Mouse (Mus musculus) lung, postnatal 0 days (tissue): Measurements from ENCODE around the gene Grin1. TPM values are rescaled to one million over a fixed set of nuclear protein-coding genes. Genes with fewer than 3 reads are reported as not detected.

Experiments
- ATAC-seq: fragments of 200-750 bp; cut with Nextera tagmentation; 2 replicates; pipeline ENCODE4 v1.8.0; 2017; ENCODE audit warnings: moderate library complexity
- DNase-seq: peaks from one replicate; pipeline ENCODE4 v3.0.0-alpha.2; 2016; ENCODE audit warnings: low spot score
- H3K27ac ChIP-seq: fragments of 300-500 bp; sonication (generic); 2 replicates; pipeline ENCODE4 v1.5.1; 2014; ENCODE audit warnings: antibody characterized with exemption, mild to moderate bottlenecking, low read length, mixed read lengths
- H3K27me3 ChIP-seq: fragments of 300-500 bp; sonication (generic); replicated peaks from 2 replicates; pipeline ENCODE4 v1.6.1; 2014; ENCODE audit warnings: low read length, mixed read lengths; ENCODE audit not compliant: insufficient read depth
- H3K36me3 ChIP-seq: fragments of 300-500 bp; sonication (generic); 2 replicates; pipeline ENCODE4 v1.6.1; 2014; ENCODE audit warnings: low read length, mixed read lengths; ENCODE audit not compliant: insufficient read depth
- H3K4me1 ChIP-seq: fragments of 300-500 bp; sonication (generic); 2 replicates; pipeline ENCODE4 v1.6.1; 2014; ENCODE audit warnings: antibody characterized with exemption, low read depth, low read length, mixed read lengths; ENCODE audit not compliant: insufficient read depth
- H3K4me2 ChIP-seq: fragments of 300-500 bp; sonication (generic); replicated peaks from 2 replicates; pipeline ENCODE4 v1.6.1; 2014; ENCODE audit warnings: low read depth, mild to moderate bottlenecking, low read length, moderate library complexity, mixed read lengths
- H3K4me3 ChIP-seq: fragments of 300-500 bp; sonication (generic); 2 replicates; pipeline ENCODE4 v1.5.1; 2014; ENCODE audit warnings: low read depth, low read length
- H3K9ac ChIP-seq: fragments of 300-500 bp; sonication (generic); replicated peaks from 2 replicates; pipeline ENCODE4 v1.6.1; 2014; ENCODE audit warnings: low read depth, mild to moderate bottlenecking
- H3K9me3 ChIP-seq: fragments of 300-500 bp; sonication (generic); 2 replicates; pipeline ENCODE4 v1.6.1; 2016; ENCODE audit warnings: low read length, mixed read lengths
- CTCF ChIP-seq: IDR thresholded peaks from 2 replicates; pipeline ENCODE4 v1.5.1; 2016; ENCODE audit warnings: antibody characterized with exemption, mild to moderate bottlenecking
- EP300 ChIP-seq: IDR thresholded peaks from 2 replicates; pipeline ENCODE4 v1.6.1; 2016; ENCODE audit warnings: antibody characterized with exemption, mild to moderate bottlenecking, control low read depth
- WGBS: fragments of 180-500 bp; shearing (Covaris S2); extraction: QIAGEN DNeasy Blood & Tissue Kit; methylation state at CpG from one replicate; pipeline ENCODE4 v1.1.7; 2014; 5-methylcytosine and 5-hydroxymethylcytosine counted together
- polyA plus RNA-seq: library from polyadenylated mRNA; unstranded; fragments of >200 nt; fragmentation: Nextera tagmentation; extraction: Ambion mirVana; gene quantifications from 2 replicates; pipeline ENCODE4 v1.2.1, GENCODE M21; 2015

The Grin1 gene
- polyA plus RNA-seq, 1 experiment from 2014 or later, result 0.36 TPM

DNA sequence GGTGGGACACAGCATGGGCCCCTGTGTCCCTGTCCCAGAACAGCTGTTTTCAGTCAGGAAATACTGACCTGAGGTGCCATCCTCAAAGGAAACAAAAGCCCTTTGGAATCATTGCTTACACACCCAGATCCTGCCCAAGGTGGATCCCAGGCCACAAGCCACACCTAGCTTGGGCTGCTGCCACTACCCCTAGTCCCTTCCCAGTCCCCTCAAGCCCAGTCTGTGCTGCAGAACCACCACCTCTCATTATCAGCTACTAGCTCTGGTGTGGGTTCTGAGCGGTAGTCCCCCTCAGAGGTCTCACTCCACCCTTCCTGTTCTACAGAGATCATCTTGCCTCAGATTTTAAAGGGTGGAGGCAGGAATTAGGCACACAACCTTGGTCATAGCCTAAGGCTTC lies 32.7 kb downstream of the Grin1 start:
- peaks cover 18% of the 10 kb centered on the region for H3K4me1 ChIP-seq
- no peak for TF ChIP-seq CTCF
- no peak for TF ChIP-seq EP300
- H3K36me3 ChIP-seq, result peaks cover 34% of the 10 kb centered on the region; the same call in 1 of the 2 replicates
- 31% methylated on average over 1 of the region's 1 CpGs for WGBS
- peak overlapping the region; percentile 88 for H3K27ac ChIP-seq
- H3K9ac ChIP-seq, result no peak overlapping the region
- peaks cover 26% of the 10 kb centered on the region for H3K27me3 ChIP-seq
- ATAC-seq (peak; percentile 26), DNase-seq (no peak)
- no peaks in the 10 kb centered on the region for H3K9me3 ChIP-seq
- H3K4me2 ChIP-seq, result no peak overlapping the region
- H3K4me3 ChIP-seq, result no peak overlapping the region

- no peak overlapping the region for H3K9ac ChIP-seq
- peaks cover 18% of the 10 kb centered on the region; the same call in 1 of the 2 replicates for H3K4me1 ChIP-seq
- no peak for TF ChIP-seq EP300
- TF ChIP-seq CTCF, result no peak
- 77% methylated on average over 2 of the region's 2 CpGs for WGBS
- H3K27ac ChIP-seq, result peak overlapping the region; percentile 88
- H3K4me3 ChIP-seq, result no peak overlapping the region
- peaks cover 41% of the 10 kb centered on the region; the same call in 1 of the 2 replicates for H3K36me3 ChIP-seq
- H3K27me3 ChIP-seq, result peaks cover 19% of the 10 kb centered on the region
- DNase-seq (no peak), ATAC-seq (no peak)
- H3K4me2 ChIP-seq, result no peak overlapping the region
- no peaks in the 10 kb centered on the region for H3K9me3 ChIP-seq
Measured at GRCm38 (mm10) chr2:25285551-25285950, 33.4 kb downstream of the Grin1 start.

DNA sequence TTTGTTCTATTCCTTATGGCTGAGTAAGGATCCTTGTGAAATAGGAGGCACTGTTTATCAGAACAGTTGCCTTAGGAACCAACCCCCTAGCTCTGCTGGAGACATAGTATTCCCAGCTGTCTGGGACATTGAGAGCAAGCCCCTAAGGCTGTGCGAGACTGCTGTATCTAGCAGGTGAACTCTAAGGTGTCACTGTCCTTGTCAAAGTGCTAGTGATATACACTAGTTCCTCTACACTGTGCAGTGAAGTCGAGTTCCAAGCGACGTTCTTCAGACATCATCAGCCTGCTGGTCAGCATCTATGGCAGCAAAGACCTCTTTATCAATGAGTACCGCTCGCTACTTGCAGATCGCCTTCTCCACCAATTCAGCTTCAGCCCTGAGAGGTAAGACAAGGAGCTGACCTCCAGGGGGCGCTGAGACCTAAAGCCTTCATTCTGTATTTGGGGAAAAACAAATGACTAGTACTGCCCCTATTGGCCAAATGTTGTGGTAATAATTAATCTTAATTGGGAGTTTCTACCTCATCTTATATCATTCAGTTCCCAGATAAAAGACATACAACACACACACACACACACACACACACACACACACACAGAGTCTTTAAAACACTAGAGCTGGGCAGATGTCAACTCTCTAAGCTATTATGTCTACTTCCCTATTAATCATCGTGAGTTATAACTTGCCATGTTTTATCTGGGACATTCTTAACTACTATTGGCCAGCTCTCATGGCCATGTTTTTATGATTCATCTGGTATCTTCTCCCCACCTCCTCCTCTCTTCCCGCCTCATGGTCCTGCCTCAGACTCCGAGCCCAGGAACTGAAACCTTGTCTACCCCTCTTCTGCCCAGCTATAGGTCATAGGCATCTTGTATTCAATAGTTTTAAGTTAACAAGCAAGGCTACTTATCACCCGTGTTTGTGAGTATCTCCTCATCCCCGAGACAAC lies 39.8 kb downstream of the Grin1 start:
- Histone ChIP-seq H3K4me2 (no peak overlapping the region), H3K4me3 (no peak overlapping the region), H3K4me1 (no peaks in the 10 kb centered on the region), H3K27me3 (no peaks in the 10 kb centered on the region), H3K9me3 (no peaks in the 10 kb centered on the region), H3K27ac (no peak overlapping the region), H3K9ac (no peak overlapping the region), H3K36me3 (peaks cover 57% of the 10 kb centered on the region)
- 64% methylated on average over 13 of the region's 13 CpGs for WGBS
- DNase-seq (peak; percentile 90), ATAC-seq (peak; percentile 80)
- TF ChIP-seq CTCF (peak; percentile 94), EP300 (no peak)

- TF ChIP-seq CTCF (no peak), EP300 (no peak)
- WGBS, result 31% methylated on average over 16 of the region's 16 CpGs
- Histone ChIP-seq H3K4me2 (peak overlapping the region; percentile 88), H3K36me3 (peaks cover 20% of the 10 kb centered on the region; the same call in 1 of the 2 replicates), H3K9me3 (no peaks in the 10 kb centered on the region), H3K27me3 (no peaks in the 10 kb centered on the region), H3K4me1 (peaks cover 21% of the 10 kb centered on the region; the same call in 1 of the 2 replicates), H3K4me3 (peak overlapping the region; percentile 56), H3K9ac (peak overlapping the region; percentile 81), H3K27ac (peak overlapping the region; percentile 33; the same call in 1 of the 2 replicates)
- DNase-seq, result no peak
- ATAC-seq, result no peak
Measured at GRCm38 (mm10) chr2:25273010-25273409, 46.0 kb downstream of the Grin1 start.

DNA sequence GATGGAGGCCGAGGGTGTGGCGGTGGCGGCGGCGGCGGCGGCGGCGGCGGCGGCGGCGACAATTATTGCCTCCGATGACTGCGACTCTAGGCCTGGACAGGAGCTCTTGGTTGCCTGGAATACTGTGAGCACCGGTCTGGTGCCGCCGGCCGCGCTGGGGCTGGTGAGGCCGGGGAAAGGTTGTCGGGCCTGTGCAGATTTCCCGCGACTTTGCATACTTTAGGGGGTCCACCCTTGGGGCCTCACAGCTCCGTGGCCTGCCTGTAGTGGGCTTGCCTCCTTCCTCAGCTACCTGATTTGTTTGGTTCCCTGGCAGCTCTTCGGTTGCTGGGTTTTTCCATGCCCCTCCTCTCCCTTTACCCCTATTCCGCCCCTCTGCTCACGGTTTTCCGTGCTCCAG lies 46.5 kb downstream of the Grin1 start:
- H3K36me3 ChIP-seq, result peaks cover 15% of the 10 kb centered on the region; the same call in 1 of the 2 replicates
- ATAC-seq, result peak; percentile 26
- TF ChIP-seq CTCF (no peak), EP300 (no peak)
- peak overlapping the region; percentile 33; the same call in 1 of the 2 replicates for H3K27ac ChIP-seq
- no peaks in the 10 kb centered on the region for H3K27me3 ChIP-seq
- peak overlapping the region; percentile 88 for H3K4me2 ChIP-seq
- peak overlapping the region; percentile 81 for H3K9ac ChIP-seq
- no peak for DNase-seq
- H3K4me1 ChIP-seq, result peaks cover 21% of the 10 kb centered on the region; the same call in 1 of the 2 replicates
- H3K4me3 ChIP-seq, result peak overlapping the region; percentile 56
- no peaks in the 10 kb centered on the region for H3K9me3 ChIP-seq
- WGBS, result 1% methylated on average over 24 of the region's 29 CpGs

GRCm38 (mm10) chr2:25271827-25272511 lies 47.0 kb downstream of the Grin1 start, which contains the start of the genes Ssna1 and Anapc2:
Gene Ssna1, minus strand, starts transcription at chr2:25272438.
Gene Anapc2, plus strand, starts transcription at chr2:25272478.
- TF ChIP-seq CTCF (peak; percentile 68), EP300 (no peak)
- peaks cover 21% of the 10 kb centered on the region; the same call in 1 of the 2 replicates for H3K4me1 ChIP-seq
- peak within 1 kb of the TSS; percentile 56 for H3K4me3 ChIP-seq
- peak within 1 kb of the TSS; percentile 93 for H3K27ac ChIP-seq
- peak within 1 kb of the TSS; percentile 81 for H3K9ac ChIP-seq
- H3K27me3 ChIP-seq, result no peaks in the 10 kb centered on the region
- peak within 1 kb of the TSS; percentile 88 for H3K4me2 ChIP-seq
- ATAC-seq, result peak; percentile 99
- H3K36me3 ChIP-seq, result peaks cover 14% of the 10 kb centered on the region; the same call in 1 of the 2 replicates
- WGBS, result 0% methylated on average over 54 of the region's 55 CpGs
- peak; percentile 98 for DNase-seq
- H3K9me3 ChIP-seq, result no peaks in the 10 kb centered on the region
